Mouse (Mus musculus) kidney, embryonic 14.5 days (tissue): Measurements from ENCODE around the gene Abcc1. TPM values are rescaled to one million over a fixed set of nuclear protein-coding genes. Genes with fewer than 3 reads are reported as not detected.

Experiments
- ATAC-seq: fragments of 200-750 bp; cut with Nextera tagmentation; 2 replicates; pipeline ENCODE4 v1.8.0; 2017; ENCODE audit warnings: moderate number of reproducible peaks, mild to moderate bottlenecking, moderate TSS enrichment, moderate library complexity; ENCODE audit not compliant: low FRiP score, low TSS enrichment
- H3K27ac ChIP-seq: fragments of 300-500 bp; sonication (generic); 2 replicates; pipeline ENCODE4 v1.5.1; 2014; ENCODE audit warnings: low read depth, mild to moderate bottlenecking, low read length, moderate library complexity, mixed read lengths
- H3K27me3 ChIP-seq: fragments of 300-500 bp; sonication (generic); 2 replicates; pipeline ENCODE4 v1.6.1; 2014; ENCODE audit warnings: mild to moderate bottlenecking, low read length; ENCODE audit not compliant: control insufficient read depth, insufficient read depth
- H3K36me3 ChIP-seq: fragments of 300-500 bp; sonication (generic); 2 replicates; pipeline ENCODE4 v1.6.1; 2014; ENCODE audit warnings: low read length, mixed read lengths; ENCODE audit not compliant: control insufficient read depth, insufficient read depth
- H3K4me1 ChIP-seq: fragments of 300-500 bp; sonication (generic); 2 replicates; pipeline ENCODE4 v1.6.1; 2014; ENCODE audit warnings: low read length, mixed read lengths; ENCODE audit not compliant: control insufficient read depth, insufficient read depth
- H3K4me2 ChIP-seq: fragments of 300-500 bp; sonication (generic); replicated peaks from 2 replicates; pipeline ENCODE4 v1.6.1; 2014; ENCODE audit warnings: low read depth, mild to moderate bottlenecking, low read length
- H3K4me3 ChIP-seq: fragments of 300-500 bp; sonication (generic); 2 replicates; pipeline ENCODE4 v1.5.1; 2014; ENCODE audit warnings: mild to moderate bottlenecking, low read length
- H3K9ac ChIP-seq: fragments of 300-500 bp; sonication (generic); 2 replicates; pipeline ENCODE4 v1.6.1; 2014; ENCODE audit warnings: low read depth, mild to moderate bottlenecking, low read length, moderate library complexity
- H3K9me3 ChIP-seq: fragments of 300-500 bp; sonication (generic); 2 replicates; pipeline ENCODE4 v1.6.1; 2016; ENCODE audit warnings: low read length; ENCODE audit not compliant: control insufficient read depth
- WGBS: fragments of 180-500 bp; shearing (Covaris S2); extraction: QIAGEN DNeasy Blood & Tissue Kit; methylation state at CpG from one replicate; pipeline ENCODE4 v1.1.7; 2014; 5-methylcytosine and 5-hydroxymethylcytosine counted together
- polyA plus RNA-seq: library from polyadenylated mRNA; unstranded; fragments of >200 nt; fragmentation: Nextera tagmentation; extraction: Ambion mirVana; gene quantifications from 2 replicates; pipeline ENCODE4 v1.2.1, GENCODE M21; 2014

Gene Abcc1
- polyA plus RNA-seq, 1 experiment from 2014 or later, result 13.6 TPM

GRCm38 (mm10) chr16:14381061-14381665 lies 19.8 kb downstream of the Abcc1 start:
- Histone ChIP-seq H3K36me3 (no peaks in the 10 kb centered on the region), H3K4me3 (no peak overlapping the region), H3K9ac (no peak overlapping the region), H3K9me3 (no peaks in the 10 kb centered on the region), H3K27me3 (no peaks in the 10 kb centered on the region), H3K27ac (no peak overlapping the region), H3K4me2 (no peak overlapping the region), H3K4me1 (no peaks in the 10 kb centered on the region)
- no peak for ATAC-seq

GRCm38 (mm10) chr16:14399303-14399702 lies 37.9 kb downstream of the Abcc1 start:
- no peak for ATAC-seq
- Histone ChIP-seq H3K9ac (no peak overlapping the region), H3K27me3 (no peaks in the 10 kb centered on the region), H3K36me3 (peaks cover 5% of the 10 kb centered on the region; the same call in 1 of the 2 replicates), H3K4me1 (no peaks in the 10 kb centered on the region), H3K4me2 (no peak overlapping the region), H3K4me3 (no peak overlapping the region), H3K27ac (no peak overlapping the region), H3K9me3 (no peaks in the 10 kb centered on the region)
- WGBS, result 95% methylated on average over 4 of the region's 4 CpGs

- Histone ChIP-seq H3K27ac (no peak overlapping the region), H3K9me3 (no peaks in the 10 kb centered on the region), H3K9ac (no peak overlapping the region), H3K4me2 (no peak overlapping the region), H3K4me3 (no peak overlapping the region), H3K4me1 (no peaks in the 10 kb centered on the region), H3K36me3 (peaks cover 17% of the 10 kb centered on the region; the same call in 1 of the 2 replicates), H3K27me3 (no peaks in the 10 kb centered on the region)
- no peak for ATAC-seq
- WGBS, result 96% methylated on average over 2 of the region's 2 CpGs
Measured at GRCm38 (mm10) chr16:14403507-14403906, 42.1 kb downstream of the Abcc1 start.

GRCm38 (mm10) chr16:14405636-14406035 lies 44.3 kb downstream of the Abcc1 start:
- WGBS, result 95% methylated on average over 6 of the region's 6 CpGs
- no peak overlapping the region for H3K4me3 ChIP-seq
- peaks cover 17% of the 10 kb centered on the region; the same call in 1 of the 2 replicates for H3K36me3 ChIP-seq

GRCm38 (mm10) chr16:14409124-14409523 lies 47.8 kb downstream of the Abcc1 start:
- Histone ChIP-seq H3K9ac (no peak overlapping the region), H3K27me3 (no peaks in the 10 kb centered on the region), H3K36me3 (peaks cover 31% of the 10 kb centered on the region; the same call in 1 of the 2 replicates), H3K9me3 (no peaks in the 10 kb centered on the region), H3K4me2 (no peak overlapping the region), H3K27ac (no peak overlapping the region), H3K4me3 (no peak overlapping the region), H3K4me1 (no peaks in the 10 kb centered on the region)
- 66% methylated on average over 2 of the region's 2 CpGs for WGBS
- no peak for ATAC-seq

More at GRCm38 (mm10) chr16:14405636-14406035, 44.3 kb downstream of the Abcc1 start:
- Histone ChIP-seq H3K27ac (no peak overlapping the region), H3K9me3 (no peaks in the 10 kb centered on the region), H3K4me2 (no peak overlapping the region), H3K27me3 (no peaks in the 10 kb centered on the region), H3K9ac (no peak overlapping the region), H3K4me1 (no peaks in the 10 kb centered on the region)
- no peak for ATAC-seq

GRCm38 (mm10) chr16:14409776-14410175 lies 48.4 kb downstream of the Abcc1 start:
- Histone ChIP-seq H3K27me3 (no peaks in the 10 kb centered on the region), H3K27ac (no peak overlapping the region), H3K9ac (no peak overlapping the region), H3K4me3 (no peak overlapping the region), H3K4me2 (no peak overlapping the region), H3K9me3 (no peaks in the 10 kb centered on the region), H3K36me3 (peaks cover 29% of the 10 kb centered on the region; the same call in 1 of the 2 replicates), H3K4me1 (no peaks in the 10 kb centered on the region)
- WGBS, result 90% methylated on average over 3 of the region's 3 CpGs
- ATAC-seq, result no peak

- Histone ChIP-seq H3K4me2 (no peak overlapping the region), H3K27ac (no peak overlapping the region), H3K4me3 (no peak overlapping the region), H3K9ac (no peak overlapping the region), H3K9me3 (no peaks in the 10 kb centered on the region), H3K36me3 (peaks cover 24% of the 10 kb centered on the region; the same call in 1 of the 2 replicates), H3K4me1 (no peaks in the 10 kb centered on the region), H3K27me3 (no peaks in the 10 kb centered on the region)
- ATAC-seq, result no peak
- 90% methylated on average over 7 of the region's 7 CpGs for WGBS
Measured at GRCm38 (mm10) chr16:14410611-14411010, 49.3 kb downstream of the Abcc1 start.

- whole genome bisulfite sequencing, result 93% methylated on average over 7 of the region's 7 CpGs
- Histone ChIP-seq H3K27me3 (no peaks in the 10 kb centered on the region), H3K4me2 (no peak overlapping the region), H3K9ac (no peak overlapping the region), H3K9me3 (no peaks in the 10 kb centered on the region), H3K4me3 (no peak overlapping the region), H3K4me1 (no peaks in the 10 kb centered on the region), H3K27ac (no peak overlapping the region), H3K36me3 (peaks cover 24% of the 10 kb centered on the region; the same call in 1 of the 2 replicates)
- no peak for ATAC-seq
Measured at GRCm38 (mm10) chr16:14411156-14411555, 49.8 kb downstream of the Abcc1 start.

GRCm38 (mm10) chr16:14412551-14412950 lies 51.2 kb downstream of the Abcc1 start:
- Histone ChIP-seq H3K36me3 (peaks cover 22% of the 10 kb centered on the region; the same call in 1 of the 2 replicates), H3K27me3 (no peaks in the 10 kb centered on the region), H3K4me1 (0 out of 2 replicates have a peak, but pooled peaks cover 4% of the 10 kb centered on the region), H3K9ac (no peak overlapping the region), H3K4me2 (no peak overlapping the region), H3K4me3 (no peak overlapping the region), H3K27ac (no peak overlapping the region), H3K9me3 (no peaks in the 10 kb centered on the region)
- WGBS, result 94% methylated on average over 5 of the region's 5 CpGs
- no peak for ATAC-seq
